In the genomic region with DNA sequence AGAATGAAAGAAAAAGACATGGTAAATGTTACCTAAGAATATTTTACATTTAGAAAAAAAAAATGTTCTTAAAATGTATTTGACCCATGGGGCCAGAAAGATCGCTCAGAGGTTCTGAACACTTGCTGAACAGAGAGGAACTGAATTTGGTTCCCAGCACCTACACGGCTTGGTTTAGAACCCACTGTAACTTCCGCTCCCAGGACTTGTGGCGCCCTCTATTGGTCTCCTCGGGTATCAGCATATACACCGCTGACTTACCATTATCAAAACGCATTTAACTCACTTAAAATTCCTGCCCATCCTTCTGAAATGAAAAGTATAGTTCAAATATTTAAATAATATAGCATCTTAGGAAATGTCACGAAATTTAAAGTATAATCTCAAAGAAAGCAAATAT, we compare ENCODE assay signal across 23 mouse cellular contexts. TPM values are rescaled to one million over a fixed set of nuclear protein-coding genes. Genes with fewer than 3 reads are reported as not detected.
DNase-seq lines count a peak whose midpoint lies in the region; ATAC-seq and TF ChIP-seq lines count a peak whose summit lies in the region.
"Had no signal": no experiment of that assay in that cellular context is flagged by ENCODE, and none has a peak within 500 bp of the region (broad histone marks: within the 10 kb centered on the region; RNA-seq: fewer than 3 reads in every experiment).

No protein-coding gene starts in this region.

- DNase-seq in hindbrain, postnatal 0 days (ENCODE audit: low spot score): no peak
- DNase-seq in lung, embryonic 14.5 days: no peak
- no peak for DNase-seq in lung, postnatal 10 days
- peak; percentile 38 for DNase-seq in ES-CJ7 (ENCODE audit: low read depth, low spot score)
- DNase-seq in brain, embryonic 14.5 days (ENCODE audit: low read depth): no peak
- no peak for DNase-seq in adrenal gland, postnatal 14 days
- DNase-seq: adrenal gland, adult 8-10 months; B cell, adult 2 months; cerebellum, adult 2 months; kidney, postnatal 14 days; layer of hippocampus, adult 9-11 months; lung, adult 18-20 months; thymus, adult 2 months had no signal

- TF ChIP-seq POLR2A in brain, embryonic 14.5 days (IDR thresholded peaks at IDR 0.05; ENCODE audit: borderline replicate concordance, extremely low read depth, insufficient read depth, insufficient read length, poor library complexity, severe bottlenecking): no peak

- no peaks in the 10 kb centered on the region for H3K9me3 ChIP-seq in hindbrain, postnatal 0 days (ENCODE audit: low read length)
- no peaks in the 10 kb centered on the region for H3K9me3 ChIP-seq in hindbrain, embryonic 13.5 days
- H3K9me3 ChIP-seq in lung, embryonic 14.5 days (ENCODE audit: low read depth, low read length): no peaks in the 10 kb centered on the region
- no peaks in the 10 kb centered on the region for H3K9me3 ChIP-seq in neural tube, embryonic 15.5 days (replicated peaks)
- H3K9me3 ChIP-seq: heart, embryonic 15.5 days; hindbrain, embryonic 10.5 days; intestine, embryonic 15.5 days; limb, embryonic 13.5 days; neural tube, embryonic 12.5 days had no signal

- no peak overlapping the region for H3K9ac ChIP-seq in hindbrain, postnatal 0 days (replicated peaks; ENCODE audit: low read length)
- H3K9ac ChIP-seq in hindbrain, embryonic 13.5 days: no peak overlapping the region
- no peak overlapping the region for H3K9ac ChIP-seq in lung, embryonic 14.5 days
- H3K9ac ChIP-seq in neural tube, embryonic 15.5 days (replicated peaks): no peak overlapping the region
- H3K9ac ChIP-seq: heart, embryonic 15.5 days; intestine, embryonic 15.5 days; limb, embryonic 13.5 days; neural tube, embryonic 12.5 days had no signal

- H3K4me1 ChIP-seq in hindbrain, postnatal 0 days (ENCODE audit: insufficient read depth, low read length): no peaks in the 10 kb centered on the region
- peaks cover 26% of the 10 kb centered on the region for H3K4me1 ChIP-seq in hindbrain, embryonic 13.5 days (replicated peaks)
- H3K4me1 ChIP-seq in lung, embryonic 14.5 days (ENCODE audit: insufficient read depth): peaks cover 10% of the 10 kb centered on the region; the same call in 1 of the 2 replicates
- H3K4me1 ChIP-seq in neural tube, embryonic 15.5 days: peaks cover 28% of the 10 kb centered on the region
- H3K4me1 ChIP-seq: intestine, embryonic 15.5 days had no signal

- no peak overlapping the region for H3K4me3 ChIP-seq in hindbrain, postnatal 0 days (ENCODE audit: low read length)
- H3K4me3 ChIP-seq in hindbrain, embryonic 13.5 days: no peak overlapping the region
- H3K4me3 ChIP-seq in lung, embryonic 14.5 days (ENCODE audit: low read depth, low read length): no peak overlapping the region
- H3K4me3 ChIP-seq in neural tube, embryonic 15.5 days (replicated peaks): no peak overlapping the region
- H3K4me3 ChIP-seq: erythroblast, embryonic 14.5 days; heart, embryonic 15.5 days; hindbrain, embryonic 10.5 days; intestine, embryonic 15.5 days; limb, embryonic 13.5 days; neural tube, embryonic 12.5 days had no signal

- 95% methylated on average over 8 of the region's 8 CpGs for WGBS in hindbrain, postnatal 0 days
- 95% methylated on average over 8 of the region's 8 CpGs for WGBS in hindbrain, embryonic 13.5 days
- 82% methylated on average over 8 of the region's 8 CpGs for WGBS in lung, embryonic 14.5 days
- WGBS in neural tube, embryonic 15.5 days: 96% methylated on average over 8 of the region's 8 CpGs

- H3K36me3 ChIP-seq in hindbrain, postnatal 0 days (ENCODE audit: insufficient read depth, low read length): no peaks in the 10 kb centered on the region
- no peaks in the 10 kb centered on the region for H3K36me3 ChIP-seq in hindbrain, embryonic 13.5 days
- H3K36me3 ChIP-seq in lung, embryonic 14.5 days (ENCODE audit: insufficient read depth): no peaks in the 10 kb centered on the region
- H3K36me3 ChIP-seq in neural tube, embryonic 15.5 days: no peaks in the 10 kb centered on the region
- H3K36me3 ChIP-seq: G1E; heart, embryonic 15.5 days; hindbrain, embryonic 10.5 days; intestine, embryonic 15.5 days; limb, embryonic 13.5 days; neural tube, embryonic 12.5 days had no signal

- H3K4me2 ChIP-seq in hindbrain, postnatal 0 days (ENCODE audit: low read depth, low read length): no peak overlapping the region
- H3K4me2 ChIP-seq in hindbrain, embryonic 13.5 days: no peak overlapping the region
- H3K4me2 ChIP-seq in lung, embryonic 14.5 days: no peak overlapping the region
- H3K4me2 ChIP-seq in neural tube, embryonic 15.5 days: no peak overlapping the region
- H3K4me2 ChIP-seq: heart, embryonic 15.5 days; intestine, embryonic 15.5 days; neural tube, embryonic 12.5 days had no signal

- no peaks in the 10 kb centered on the region for H3K27me3 ChIP-seq in hindbrain, postnatal 0 days (ENCODE audit: insufficient read depth, low read length)
- peaks cover 15% of the 10 kb centered on the region for H3K27me3 ChIP-seq in hindbrain, embryonic 13.5 days
- no peaks in the 10 kb centered on the region for H3K27me3 ChIP-seq in lung, embryonic 14.5 days (ENCODE audit: insufficient read depth, low read length)
- no peaks in the 10 kb centered on the region for H3K27me3 ChIP-seq in neural tube, embryonic 15.5 days (replicated peaks)

- no peak for ATAC-seq in hindbrain, postnatal 0 days
- no peak for ATAC-seq in hindbrain, embryonic 13.5 days (ENCODE audit: low FRiP score)
- ATAC-seq in lung, embryonic 14.5 days (ENCODE audit: insufficient read depth): no peak
- ATAC-seq in neural tube, embryonic 15.5 days (ENCODE audit: low FRiP score): no peak
- ATAC-seq: forebrain, embryonic 16.5 days; intestine, embryonic 15.5 days had no signal

- no peak overlapping the region for H3K27ac ChIP-seq in hindbrain, postnatal 0 days
- H3K27ac ChIP-seq in hindbrain, embryonic 13.5 days: no peak overlapping the region
- no peak overlapping the region for H3K27ac ChIP-seq in lung, embryonic 14.5 days (ENCODE audit: low read depth)
- H3K27ac ChIP-seq in neural tube, embryonic 15.5 days (replicated peaks): no peak overlapping the region
- H3K27ac ChIP-seq: heart, embryonic 15.5 days; hindbrain, embryonic 10.5 days; intestine, embryonic 15.5 days; limb, embryonic 13.5 days; neural tube, embryonic 12.5 days had no signal

- TF ChIP-seq CTCF in hindbrain, postnatal 0 days (IDR thresholded peaks at IDR 0.05; ENCODE audit: low read depth): peak; percentile 21
- peak; percentile 57 for TF ChIP-seq CTCF in lung, embryonic 14.5 days (IDR thresholded peaks at IDR 0.05; ENCODE audit: low read depth)
- peak; percentile 38; the same call in 1 of the 2 replicates for TF ChIP-seq CTCF in brain, embryonic 14.5 days (IDR thresholded peaks at IDR 0.05; ENCODE audit: borderline replicate concordance, extremely low read depth, insufficient read depth, insufficient read length)

RNA-seq across cellular contexts. Expression of a gene that starts 4.7 kb away (rescaled TPM):
- total RNA-seq in hindbrain, postnatal 0 days (2014; rRNA removed): 52.4 and 63.6 TPM in 2 replicates
- polyA plus RNA-seq in hindbrain, postnatal 0 days (2015; fragmentation: Nextera tagmentation; extraction: Ambion mirVana): 19.3 and 19.9 TPM in 2 replicates
- 15.4 and 16.3 TPM in 2 replicates for polyA plus RNA-seq in hindbrain, embryonic 13.5 days (2015; fragmentation: Nextera tagmentation; extraction: Ambion mirVana)
- 42.6 and 45.4 TPM in 2 replicates for polyA plus RNA-seq in lung, embryonic 14.5 days (2014; fragmentation: Nextera tagmentation; extraction: Ambion mirVana)
- 11.1 and 20.1 TPM in 2 replicates for polyA plus RNA-seq in brain, embryonic 14.5 days (2012; rRNA removed)
- 43.8 and 46.5 TPM in 2 replicates for total RNA-seq in adrenal gland, postnatal 14 days (2021)
- polyA plus RNA-seq in neural tube, embryonic 15.5 days (2015; fragmentation: Nextera tagmentation; extraction: Ambion mirVana): 21.3 and 25.3 TPM in 2 replicates
- polyA plus RNA-seq: erythroblast, embryonic 14.5 days; G1E had no signal
